Mouse (Mus musculus): Measurements from ENCODE around the gene B230217C12Rik.

GRCm38 (mm10) chr11:97818003-97818402 lies 22.6 kb upstream of the B230217C12Rik start:
- TF ChIP-seq CTCF (IDR thresholded peaks at IDR 0.05; ENCODE audit: control insufficient read depth, insufficient read depth, insufficient read length) (no peak), MYOD1 (IDR thresholded peaks at IDR 0.05; ENCODE audit: control insufficient read depth, insufficient read length, low read depth) (no peak), USF1 (IDR thresholded peaks at IDR 0.05; ENCODE audit: low read depth) (no peak), FOSL1 (IDR thresholded peaks at IDR 0.05; ENCODE audit: insufficient read depth, low read length, poor library complexity, severe bottlenecking) (no peak), MAX (IDR thresholded peaks at IDR 0.05) (no peak)
